Mouse (Mus musculus) heart, embryonic 16.5 days (tissue): ENCODE measurements around the gene Nemf. TPM values are rescaled to one million over a fixed set of nuclear protein-coding genes. Genes with fewer than 3 reads are reported as not detected.

ENCODE experiments used
- ATAC-seq: fragments of 200-750 bp; cut with Nextera tagmentation; replicated peaks from 2 replicates; pipeline ENCODE4 v1.8.0; 2017; ENCODE audit warnings: moderate number of reproducible peaks; ENCODE audit not compliant: insufficient read depth, low FRiP score; ENCODE audit errors: extremely low read depth
- H3K27ac ChIP-seq: fragments of 300-500 bp; sonication (generic); 2 replicates; pipeline ENCODE4 v1.5.1; 2014; ENCODE audit warnings: mild to moderate bottlenecking, low read length, control low read depth, moderate library complexity
- H3K27me3 ChIP-seq: fragments of 300-500 bp; sonication (generic); 2 replicates; pipeline ENCODE4 v1.6.1; 2014; ENCODE audit warnings: low read length, mixed read lengths; ENCODE audit not compliant: control insufficient read depth, insufficient read depth
- H3K36me3 ChIP-seq: fragments of 300-500 bp; sonication (generic); 2 replicates; pipeline ENCODE4 v1.6.1; 2014; ENCODE audit not compliant: control insufficient read depth, insufficient read depth
- H3K4me1 ChIP-seq: fragments of 300-500 bp; sonication (generic); 2 replicates; pipeline ENCODE4 v1.6.1; 2014; ENCODE audit warnings: low read length, mixed read lengths; ENCODE audit not compliant: control insufficient read depth, insufficient read depth
- H3K4me2 ChIP-seq: fragments of 300-500 bp; sonication (generic); 2 replicates; pipeline ENCODE4 v1.6.1; 2014; ENCODE audit warnings: low read depth, mild to moderate bottlenecking, control low read depth, low read length
- H3K4me3 ChIP-seq: fragments of 300-500 bp; sonication (generic); 2 replicates; pipeline ENCODE4 v1.5.1; 2014; ENCODE audit warnings: mild to moderate bottlenecking, control low read depth, low read length
- H3K9ac ChIP-seq: fragments of 300-500 bp; sonication (generic); 2 replicates; pipeline ENCODE4 v1.6.1; 2014; ENCODE audit warnings: low read length, control low read depth
- H3K9me3 ChIP-seq: fragments of 300-500 bp; sonication (generic); replicated peaks from 2 replicates; pipeline ENCODE4 v1.6.1; 2016; ENCODE audit warnings: low read length; ENCODE audit not compliant: control insufficient read depth
- WGBS: fragments of 180-500 bp; shearing (Covaris S2); extraction: QIAGEN DNeasy Blood & Tissue Kit; methylation state at CpG from one replicate; pipeline ENCODE4 v1.1.7; 2014; 5-methylcytosine and 5-hydroxymethylcytosine counted together
- microRNA-seq: library from miRNA; unstranded; fragments of <30 nt; microRNA quantifications from one replicate; pipeline ENCODE4, GENCODE M21; 2017
- polyA plus RNA-seq: library from polyadenylated mRNA; unstranded; fragments of >200 nt; fragmentation: Nextera tagmentation; extraction: Ambion mirVana; gene quantifications from 2 replicates; pipeline ENCODE4 v1.2.1, GENCODE M21; 2015

Nemf gene
- polyA plus RNA-seq, 1 experiment from 2014 or later: 68.5 TPM

DNA sequence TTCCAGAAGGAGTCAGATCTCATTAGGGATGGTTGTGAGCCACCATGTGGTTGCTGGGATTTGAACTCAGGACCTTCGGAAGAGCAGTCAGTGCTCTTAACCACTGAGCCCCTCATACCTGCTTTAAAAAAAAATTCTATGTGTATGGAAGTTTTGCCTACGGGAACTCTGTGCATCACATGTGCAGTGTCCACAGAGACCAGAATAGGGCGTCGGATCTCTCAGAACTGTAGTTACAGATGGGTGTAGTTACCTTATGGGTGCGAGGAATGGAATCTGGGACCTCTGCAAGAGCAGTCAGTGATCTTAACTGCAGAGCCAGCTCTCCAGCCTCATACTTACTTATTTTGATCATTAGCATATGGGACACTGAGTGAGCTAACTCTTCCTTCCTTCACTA lies 94.7 kb downstream of the Nemf start:
- H3K9me3 ChIP-seq: no peaks in the 10 kb centered on the region
- no peak overlapping the region for H3K9ac ChIP-seq
- H3K27me3 ChIP-seq: no peaks in the 10 kb centered on the region
- ATAC-seq: no peak
- H3K27ac ChIP-seq: no peak overlapping the region
- no peak overlapping the region for H3K4me3 ChIP-seq
- H3K4me2 ChIP-seq: no peak overlapping the region
- H3K36me3 ChIP-seq: no peaks in the 10 kb centered on the region
- no peaks in the 10 kb centered on the region for H3K4me1 ChIP-seq
- 87% methylated on average over 5 of the region's 5 CpGs for WGBS

Small RNAs within 50 kb of the gene (microRNA-seq; reads per million reads assigned to microRNA genes)
- gene Gm47299 (not detected), gene Gm47305 (not detected)

Other genes with a start within 250 kb of the Nemf start
- 999 and 1,027 TPM in 2 replicates for gene Rps29, start 198.0 kb downstream of the Nemf start, polyA plus RNA-seq
- 13.5 and 14.0 TPM in 2 replicates for gene Lrr1, start 188.4 kb downstream of the Nemf start, polyA plus RNA-seq
- gene Rpl36al, start 173.1 kb downstream of the Nemf start, polyA plus RNA-seq: 395 and 435 TPM in 2 replicates
- gene Mgat2, start 173.0 kb downstream of the Nemf start, polyA plus RNA-seq: 33.4 and 40.2 TPM in 2 replicates
- gene Gm49383, start 160.1 kb downstream of the Nemf start, polyA plus RNA-seq: 14.8 and 17.6 TPM in 2 replicates
- gene Dnaaf2, start 158.7 kb downstream of the Nemf start, polyA plus RNA-seq: 6.1 and 7.8 TPM in 2 replicates
- gene Gm49384, start 152.9 kb downstream of the Nemf start, polyA plus RNA-seq: 14.1 and 18.9 TPM in 2 replicates
- gene Pole2, start 129.0 kb downstream of the Nemf start, polyA plus RNA-seq: 15.0 TPM in 2 replicates
- 10.8 and 12.7 TPM in 2 replicates for gene Klhdc1, start 116.0 kb downstream of the Nemf start, polyA plus RNA-seq
- 117 and 127 TPM in 2 replicates for gene Klhdc2, start 60.5 kb downstream of the Nemf start, polyA plus RNA-seq
- 31.1 and 32.3 TPM in 2 replicates for gene Arf6, start 15.0 kb upstream of the Nemf start, polyA plus RNA-seq
- gene Gm9887, start 15.3 kb upstream of the Nemf start, polyA plus RNA-seq: 1.5 and 1.7 TPM in 2 replicates
- gene Vcpkmt, start 225.9 kb upstream of the Nemf start, polyA plus RNA-seq: 15.7 and 19.2 TPM in 2 replicates